Mouse (Mus musculus) erythroblast, embryonic 14.5 days (primary cell): ENCODE results near the gene Txnrd3.

Experiments used
- GATA1 ChIP-seq: IDR thresholded peaks from 2 replicates; pipeline ENCODE4 v1.6.1; 2012; ENCODE audit warnings: low read length, inconsistent platforms, mixed read lengths
- TAL1 ChIP-seq: IDR thresholded peaks from 3 replicates; pipeline ENCODE4 v1.6.1; 2012; ENCODE audit warnings: low read length, inconsistent platforms, mixed read lengths

- TF ChIP-seq GATA1 (no peak), TAL1 (no peak)
Measured at GRCm38 (mm10) chr6:89606096-89606495, 37.7 kb upstream of the Txnrd3 start.
